Mouse (Mus musculus): ENCODE measurements around the gene Lgals3bp. TPM values are rescaled to one million over a fixed set of nuclear protein-coding genes. Genes with fewer than 3 reads are reported as not detected.
A peak's percentile ranks its signal among the peaks of the same experiment; 100 is the strongest.

The Lgals3bp gene
- polyA plus RNA-seq, 1 experiment = 6.1 TPM

GRCm38 (mm10) chr11:118408051-118408740 is 6.3 kb upstream of the Lgals3bp start:
- no peak overlapping the region for H3K9ac ChIP-seq (ENCODE audit: low read depth, poor library complexity, severe bottlenecking)
- peaks cover 4% of the 10 kb centered on the region; the same call in 1 of the 2 replicates for H3K36me3 ChIP-seq (ENCODE audit: control insufficient read depth, insufficient read depth, low read length, poor library complexity, severe bottlenecking)
- TF ChIP-seq EP300 (IDR thresholded peaks at IDR 0.05; ENCODE audit: insufficient read depth, low read depth, low read length) (no peak), POLR2A (IDR thresholded peaks at IDR 0.05; ENCODE audit: insufficient read depth, low read length) (no peak), CTCF (IDR thresholded peaks at IDR 0.05; ENCODE audit: low read depth, low read length) (no peak)
- H3K4me1 ChIP-seq (ENCODE audit: control insufficient read depth, insufficient read depth, low read length) = no peaks in the 10 kb centered on the region
- no peaks in the 10 kb centered on the region for H3K27me3 ChIP-seq (ENCODE audit: control insufficient read depth, insufficient read depth, low read length, poor library complexity, severe bottlenecking)
- no peak overlapping the region for H3K4me3 ChIP-seq (ENCODE audit: low read depth, low read length)
- no peaks in the 10 kb centered on the region for H3K9me3 ChIP-seq (replicated peaks; ENCODE audit: control insufficient read depth, insufficient read depth, low read length, poor library complexity, severe bottlenecking)
- no peak overlapping the region for H3K27ac ChIP-seq (ENCODE audit: insufficient read depth, low read length)

GRCm38 (mm10) chr11:118407318-118407910 is 5.5 kb upstream of the Lgals3bp start:
- Histone ChIP-seq H3K4me1 (ENCODE audit: control insufficient read depth, insufficient read depth, low read length) (no peaks in the 10 kb centered on the region), H3K9ac (ENCODE audit: low read depth, poor library complexity, severe bottlenecking) (no peak overlapping the region), H3K36me3 (ENCODE audit: control insufficient read depth, insufficient read depth, low read length, poor library complexity, severe bottlenecking) (peaks cover 4% of the 10 kb centered on the region; the same call in 1 of the 2 replicates), H3K27me3 (ENCODE audit: control insufficient read depth, insufficient read depth, low read length, poor library complexity, severe bottlenecking) (no peaks in the 10 kb centered on the region), H3K27ac (ENCODE audit: insufficient read depth, low read length) (no peak overlapping the region), H3K9me3 (replicated peaks; ENCODE audit: control insufficient read depth, insufficient read depth, low read length, poor library complexity, severe bottlenecking) (no peaks in the 10 kb centered on the region), H3K4me3 (ENCODE audit: low read depth, low read length) (no peak overlapping the region)
- TF ChIP-seq POLR2A (IDR thresholded peaks at IDR 0.05; ENCODE audit: insufficient read depth, low read length) = no peak
- TF ChIP-seq CTCF (IDR thresholded peaks at IDR 0.05; ENCODE audit: low read depth, low read length) = peak; percentile 43

GRCm38 (mm10) chr11:118406521-118406920 is 4.6 kb upstream of the Lgals3bp start:
- Histone ChIP-seq H3K4me3 (ENCODE audit: low read depth, low read length) (no peak overlapping the region), H3K4me1 (ENCODE audit: control insufficient read depth, insufficient read depth, low read length) (no peaks in the 10 kb centered on the region), H3K9me3 (replicated peaks; ENCODE audit: control insufficient read depth, insufficient read depth, low read length, poor library complexity, severe bottlenecking) (no peaks in the 10 kb centered on the region), H3K27me3 (ENCODE audit: control insufficient read depth, insufficient read depth, low read length, poor library complexity, severe bottlenecking) (no peaks in the 10 kb centered on the region), H3K36me3 (ENCODE audit: control insufficient read depth, insufficient read depth, low read length, poor library complexity, severe bottlenecking) (peaks cover 4% of the 10 kb centered on the region; the same call in 1 of the 2 replicates), H3K9ac (ENCODE audit: low read depth, poor library complexity, severe bottlenecking) (no peak overlapping the region), H3K27ac (ENCODE audit: insufficient read depth, low read length) (no peak overlapping the region)
- no peak for TF ChIP-seq EP300 (IDR thresholded peaks at IDR 0.05; ENCODE audit: insufficient read depth, low read depth, low read length)
- TF ChIP-seq POLR2A (IDR thresholded peaks at IDR 0.05; ENCODE audit: insufficient read depth, low read length) = no peak
- no peak for TF ChIP-seq CTCF (IDR thresholded peaks at IDR 0.05; ENCODE audit: low read depth, low read length)

DNA sequence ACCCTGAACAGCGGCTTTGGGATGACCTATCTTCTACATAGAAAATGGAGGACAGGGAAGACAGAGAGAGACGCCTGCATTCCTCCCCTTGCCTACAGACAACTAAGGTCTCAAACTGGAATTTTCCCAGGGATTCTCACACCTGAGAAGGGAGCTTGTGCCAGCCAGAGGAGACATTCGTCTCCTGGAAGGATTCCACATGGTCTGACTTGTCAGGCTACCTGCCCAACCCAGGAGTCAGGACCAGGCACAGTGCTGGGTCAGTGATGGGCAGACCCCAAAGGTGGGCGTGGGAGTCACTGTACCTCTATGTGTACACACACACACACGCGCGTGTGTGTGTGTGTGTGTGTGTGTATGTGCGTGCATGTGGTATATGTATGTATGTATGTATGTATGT is 3.4 kb upstream of the Lgals3bp start:
- Histone ChIP-seq H3K36me3 (ENCODE audit: control insufficient read depth, insufficient read depth, low read length, poor library complexity, severe bottlenecking) (no peaks in the 10 kb centered on the region), H3K27ac (ENCODE audit: insufficient read depth, low read length) (no peak overlapping the region)

GRCm38 (mm10) chr11:118403951-118404899 is 2.3 kb upstream of the Lgals3bp start:
- TF ChIP-seq POLR2A (IDR thresholded peaks at IDR 0.05; ENCODE audit: insufficient read depth, low read length) (no peak), CTCF (IDR thresholded peaks at IDR 0.05; ENCODE audit: low read depth, low read length) (no peak)
- Histone ChIP-seq H3K36me3 (ENCODE audit: control insufficient read depth, insufficient read depth, low read length, poor library complexity, severe bottlenecking) (no peaks in the 10 kb centered on the region), H3K27me3 (ENCODE audit: control insufficient read depth, insufficient read depth, low read length, poor library complexity, severe bottlenecking) (no peaks in the 10 kb centered on the region), H3K9me3 (replicated peaks; ENCODE audit: control insufficient read depth, insufficient read depth, low read length, poor library complexity, severe bottlenecking) (no peaks in the 10 kb centered on the region), H3K4me3 (ENCODE audit: low read depth, low read length) (no peak overlapping the region), H3K4me1 (ENCODE audit: control insufficient read depth, insufficient read depth, low read length) (no peaks in the 10 kb centered on the region), H3K9ac (ENCODE audit: low read depth, poor library complexity, severe bottlenecking) (no peak overlapping the region), H3K27ac (ENCODE audit: insufficient read depth, low read length) (no peak overlapping the region)

More for the DNA sequence above, 3.4 kb upstream of the Lgals3bp start:
- H3K27me3 ChIP-seq (ENCODE audit: control insufficient read depth, insufficient read depth, low read length, poor library complexity, severe bottlenecking) = no peaks in the 10 kb centered on the region
- no peak overlapping the region for H3K4me3 ChIP-seq (ENCODE audit: low read depth, low read length)
- no peaks in the 10 kb centered on the region for H3K4me1 ChIP-seq (ENCODE audit: control insufficient read depth, insufficient read depth, low read length)
- H3K9me3 ChIP-seq (replicated peaks; ENCODE audit: control insufficient read depth, insufficient read depth, low read length, poor library complexity, severe bottlenecking) = no peaks in the 10 kb centered on the region
- TF ChIP-seq EP300 (IDR thresholded peaks at IDR 0.05; ENCODE audit: insufficient read depth, low read depth, low read length) (no peak), POLR2A (IDR thresholded peaks at IDR 0.05; ENCODE audit: insufficient read depth, low read length) (no peak), CTCF (IDR thresholded peaks at IDR 0.05; ENCODE audit: low read depth, low read length) (no peak)
- H3K9ac ChIP-seq (ENCODE audit: low read depth, poor library complexity, severe bottlenecking) = no peak overlapping the region

Measured in ES-Bruce4 (cell line).